Mouse (Mus musculus): ENCODE results near the gene Hip1r. TPM values are rescaled to one million over a fixed set of nuclear protein-coding genes. Genes with fewer than 3 reads are reported as not detected.
A peak's percentile ranks its signal among the peaks of the same experiment; 100 is the strongest.

Gene Hip1r
- polyA plus RNA-seq, 1 experiment from 2014 or later: 22.4 TPM

DNA sequence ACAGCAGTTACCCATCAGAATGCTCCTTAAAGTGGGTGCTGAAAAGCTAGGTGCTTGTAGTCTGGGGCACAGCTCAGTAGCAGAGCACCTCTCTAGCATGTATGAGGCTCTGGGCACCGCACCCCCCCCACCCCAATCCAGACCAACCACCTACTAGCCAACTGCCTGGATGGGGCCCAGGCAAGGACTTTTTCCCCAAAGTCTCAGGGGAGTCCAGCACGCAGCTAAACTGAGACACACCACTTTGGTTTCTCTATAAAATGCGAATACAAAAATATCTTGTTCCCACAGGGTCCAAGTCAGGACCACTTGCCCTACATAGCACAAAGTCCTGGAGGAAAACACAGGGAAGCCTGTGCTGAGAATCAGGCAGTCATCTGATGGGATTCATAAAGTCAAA, 40.8 kb downstream of the Hip1r start:
- Histone ChIP-seq H3K27me3 (ENCODE audit: control insufficient read depth, insufficient read depth, low read length) (no peaks in the 10 kb centered on the region), H3K27ac (peak overlapping the region; percentile 59), H3K9me3 (ENCODE audit: control insufficient read depth, low read length) (no peaks in the 10 kb centered on the region), H3K36me3 (replicated peaks; ENCODE audit: control insufficient read depth, insufficient read depth) (peaks cover 12% of the 10 kb centered on the region), H3K4me3 (replicated peaks; ENCODE audit: low read length) (no peak overlapping the region), H3K9ac (no peak overlapping the region), H3K4me2 (replicated peaks) (peak overlapping the region; percentile 18; the same call in 1 of the 2 replicates), H3K4me1 (replicated peaks; ENCODE audit: control insufficient read depth, insufficient read depth, low read length) (peaks cover 93% of the 10 kb centered on the region)
- WGBS: 59% methylated on average over 3 of the region's 3 CpGs
- DNase-seq (ENCODE audit: low spot score) (no peak), ATAC-seq (ENCODE audit: low FRiP score) (no peak)

DNA sequence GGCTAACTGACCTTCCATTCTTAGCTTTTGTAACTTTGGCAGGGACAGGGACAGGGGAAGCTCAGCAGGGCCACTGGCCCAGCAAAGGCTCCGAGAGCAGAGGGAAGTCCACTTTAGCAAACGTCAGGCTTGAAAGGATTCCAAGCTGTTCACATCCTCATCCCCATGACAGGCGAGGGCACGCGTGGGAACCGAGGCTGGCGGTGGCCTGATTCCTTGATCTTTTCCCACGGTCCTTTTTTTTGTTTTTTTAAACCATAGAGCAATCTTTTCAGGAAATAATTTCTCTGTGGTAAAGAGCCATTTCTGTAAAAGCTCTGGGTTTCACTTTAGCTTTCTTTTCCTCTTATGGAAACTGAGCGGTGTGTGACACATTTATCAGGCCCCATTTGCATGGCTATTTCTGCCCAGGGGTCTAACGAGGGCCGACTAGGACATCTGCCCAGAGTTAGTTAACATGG, 41.4 kb downstream of the Hip1r start:
- H3K27ac ChIP-seq: peak overlapping the region; percentile 59

DNA sequence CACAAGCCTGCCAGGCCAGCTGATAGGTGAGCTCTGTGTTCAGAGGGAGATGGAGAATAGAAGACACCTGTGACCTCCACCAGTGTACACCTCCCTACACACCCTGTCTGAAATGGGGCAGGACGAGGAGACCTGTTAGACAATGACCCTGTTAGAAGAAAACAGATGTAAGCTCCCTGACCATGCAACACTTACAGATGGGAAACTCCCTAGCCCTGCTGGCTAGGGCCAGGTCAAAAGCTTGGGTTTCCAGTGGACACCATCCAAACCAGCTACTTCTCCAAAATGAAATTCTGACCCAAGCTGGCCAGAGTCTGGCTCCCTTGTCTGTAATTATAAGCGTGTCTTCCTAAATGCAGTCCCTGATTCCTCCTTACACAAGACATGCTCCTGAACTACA, 42.3 kb downstream of the Hip1r start:
- H3K4me3 ChIP-seq (replicated peaks; ENCODE audit: low read length): no peak overlapping the region
- H3K27ac ChIP-seq: peak overlapping the region; percentile 9; the same call in 1 of the 2 replicates
- no peaks in the 10 kb centered on the region for H3K36me3 ChIP-seq (replicated peaks; ENCODE audit: control insufficient read depth, insufficient read depth)
- no peak overlapping the region for H3K4me2 ChIP-seq (replicated peaks)
- H3K4me1 ChIP-seq (replicated peaks; ENCODE audit: control insufficient read depth, insufficient read depth, low read length): peaks cover 90% of the 10 kb centered on the region
- no peak for DNase-seq (ENCODE audit: low spot score)
- H3K27me3 ChIP-seq (ENCODE audit: control insufficient read depth, insufficient read depth, low read length): no peaks in the 10 kb centered on the region
- 84% methylated on average over 2 of the region's 2 CpGs for WGBS
- ATAC-seq (ENCODE audit: low FRiP score): no peak
- H3K9ac ChIP-seq: no peak overlapping the region
- no peaks in the 10 kb centered on the region for H3K9me3 ChIP-seq (ENCODE audit: control insufficient read depth, low read length)

More for the DNA sequence above, 41.4 kb downstream of the Hip1r start:
- no peak for DNase-seq (ENCODE audit: low spot score)
- H3K9ac ChIP-seq: no peak overlapping the region
- peaks cover 7% of the 10 kb centered on the region for H3K36me3 ChIP-seq (replicated peaks; ENCODE audit: control insufficient read depth, insufficient read depth)
- H3K9me3 ChIP-seq (ENCODE audit: control insufficient read depth, low read length): no peaks in the 10 kb centered on the region
- H3K4me1 ChIP-seq (replicated peaks; ENCODE audit: control insufficient read depth, insufficient read depth, low read length): peaks cover 97% of the 10 kb centered on the region
- 7% methylated on average over 11 of the region's 11 CpGs for WGBS
- H3K4me2 ChIP-seq (replicated peaks): peak overlapping the region; percentile 18; the same call in 1 of the 2 replicates
- no peaks in the 10 kb centered on the region for H3K27me3 ChIP-seq (ENCODE audit: control insufficient read depth, insufficient read depth, low read length)
- no peak overlapping the region for H3K4me3 ChIP-seq (replicated peaks; ENCODE audit: low read length)
- ATAC-seq (ENCODE audit: low FRiP score): no peak

DNA sequence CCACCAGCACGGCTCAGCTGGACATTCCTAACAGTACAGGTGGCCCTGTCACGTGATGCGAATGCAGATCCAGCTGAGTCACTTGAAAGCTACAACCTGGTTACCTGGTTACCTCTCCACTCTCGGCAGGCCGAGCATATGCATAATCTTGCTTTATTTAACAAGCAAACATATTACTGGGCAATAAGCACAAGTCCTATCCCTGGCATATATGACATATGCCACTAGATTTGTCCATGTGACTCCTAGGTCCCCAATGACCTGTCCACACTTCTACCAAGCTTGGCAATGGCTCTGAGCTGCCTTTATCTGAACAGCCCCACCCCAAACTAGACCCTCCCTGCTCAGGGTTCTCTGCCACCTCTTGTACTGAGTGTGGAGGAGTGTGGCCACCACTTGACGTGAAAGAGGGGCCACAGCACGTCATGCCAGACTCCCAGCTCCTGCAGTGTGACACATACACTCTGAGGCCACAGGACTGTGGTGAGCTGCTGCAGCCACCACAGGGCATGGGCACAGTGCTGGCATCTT, 42.9 kb downstream of the Hip1r start:
- H3K4me2 ChIP-seq (replicated peaks): no peak overlapping the region
- no peak overlapping the region for H3K27ac ChIP-seq
- no peak overlapping the region for H3K4me3 ChIP-seq (replicated peaks; ENCODE audit: low read length)
- H3K9me3 ChIP-seq (ENCODE audit: control insufficient read depth, low read length): no peaks in the 10 kb centered on the region
- no peak for DNase-seq (ENCODE audit: low spot score)
- ATAC-seq (ENCODE audit: low FRiP score): no peak
- peaks cover 84% of the 10 kb centered on the region for H3K4me1 ChIP-seq (replicated peaks; ENCODE audit: control insufficient read depth, insufficient read depth, low read length)
- H3K27me3 ChIP-seq (ENCODE audit: control insufficient read depth, insufficient read depth, low read length): no peaks in the 10 kb centered on the region
- WGBS: 77% methylated on average over 7 of the region's 7 CpGs
- H3K36me3 ChIP-seq (replicated peaks; ENCODE audit: control insufficient read depth, insufficient read depth): no peaks in the 10 kb centered on the region
- H3K9ac ChIP-seq: no peak overlapping the region

DNA sequence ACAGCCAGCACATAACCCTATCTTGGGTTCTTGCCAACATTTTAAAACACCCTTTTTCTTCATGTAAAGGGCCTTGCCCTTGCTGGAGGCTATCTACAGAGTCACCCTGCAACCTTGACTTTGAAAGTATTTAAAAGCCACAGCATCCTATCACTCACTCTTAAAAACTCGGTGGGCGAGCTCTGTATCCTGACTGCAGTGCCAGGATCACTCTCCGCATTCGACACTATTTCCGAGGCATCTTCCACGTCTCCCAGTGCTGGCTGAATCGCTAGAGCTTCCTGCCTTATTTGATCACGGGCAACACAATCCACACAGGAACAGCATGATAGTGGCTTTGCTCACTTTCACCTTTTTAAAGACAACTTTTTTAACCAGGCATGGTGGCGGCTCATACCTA, 44.5 kb downstream of the Hip1r start:
- peaks cover 68% of the 10 kb centered on the region for H3K4me1 ChIP-seq (replicated peaks; ENCODE audit: control insufficient read depth, insufficient read depth, low read length)
- H3K27me3 ChIP-seq (ENCODE audit: control insufficient read depth, insufficient read depth, low read length): no peaks in the 10 kb centered on the region
- H3K9ac ChIP-seq: no peak overlapping the region
- DNase-seq (ENCODE audit: low spot score) (no peak), ATAC-seq (ENCODE audit: low FRiP score) (no peak)
- no peaks in the 10 kb centered on the region for H3K36me3 ChIP-seq (replicated peaks; ENCODE audit: control insufficient read depth, insufficient read depth)
- no peaks in the 10 kb centered on the region for H3K9me3 ChIP-seq (ENCODE audit: control insufficient read depth, low read length)
- WGBS: 80% methylated on average over 9 of the region's 9 CpGs
- H3K4me3 ChIP-seq (replicated peaks; ENCODE audit: low read length): no peak overlapping the region
- H3K27ac ChIP-seq: no peak overlapping the region
- no peak overlapping the region for H3K4me2 ChIP-seq (replicated peaks)

DNA sequence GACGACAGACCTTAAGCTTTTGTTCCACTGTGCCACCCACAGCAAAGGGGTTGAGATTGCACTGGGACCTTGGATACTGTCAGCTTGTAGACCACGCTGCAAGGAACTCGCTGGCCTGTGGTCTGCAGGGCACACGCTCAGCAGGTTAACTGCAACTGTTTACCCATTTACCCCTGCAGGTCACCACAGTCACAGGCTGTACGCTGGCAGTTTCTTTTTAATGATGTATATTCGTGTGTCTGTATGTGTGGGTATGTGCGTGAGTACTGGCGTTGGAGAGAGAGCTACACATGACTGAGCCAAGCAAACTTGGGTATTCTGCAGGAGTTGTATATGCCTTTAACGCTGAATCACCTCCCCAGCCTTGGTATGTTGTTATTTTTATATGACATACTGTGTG, 45.2 kb downstream of the Hip1r start:
- no peak overlapping the region for H3K4me2 ChIP-seq (replicated peaks)
- no peak overlapping the region for H3K9ac ChIP-seq
- no peaks in the 10 kb centered on the region for H3K27me3 ChIP-seq (ENCODE audit: control insufficient read depth, insufficient read depth, low read length)
- no peaks in the 10 kb centered on the region for H3K36me3 ChIP-seq (replicated peaks; ENCODE audit: control insufficient read depth, insufficient read depth)
- 81% methylated on average over 9 of the region's 9 CpGs for WGBS
- H3K4me3 ChIP-seq (replicated peaks; ENCODE audit: low read length): no peak overlapping the region
- no peak overlapping the region for H3K27ac ChIP-seq
- ATAC-seq (ENCODE audit: low FRiP score) (no peak), DNase-seq (ENCODE audit: low spot score) (no peak)
- H3K9me3 ChIP-seq (ENCODE audit: control insufficient read depth, low read length): no peaks in the 10 kb centered on the region
- peaks cover 61% of the 10 kb centered on the region for H3K4me1 ChIP-seq (replicated peaks; ENCODE audit: control insufficient read depth, insufficient read depth, low read length)

DNA sequence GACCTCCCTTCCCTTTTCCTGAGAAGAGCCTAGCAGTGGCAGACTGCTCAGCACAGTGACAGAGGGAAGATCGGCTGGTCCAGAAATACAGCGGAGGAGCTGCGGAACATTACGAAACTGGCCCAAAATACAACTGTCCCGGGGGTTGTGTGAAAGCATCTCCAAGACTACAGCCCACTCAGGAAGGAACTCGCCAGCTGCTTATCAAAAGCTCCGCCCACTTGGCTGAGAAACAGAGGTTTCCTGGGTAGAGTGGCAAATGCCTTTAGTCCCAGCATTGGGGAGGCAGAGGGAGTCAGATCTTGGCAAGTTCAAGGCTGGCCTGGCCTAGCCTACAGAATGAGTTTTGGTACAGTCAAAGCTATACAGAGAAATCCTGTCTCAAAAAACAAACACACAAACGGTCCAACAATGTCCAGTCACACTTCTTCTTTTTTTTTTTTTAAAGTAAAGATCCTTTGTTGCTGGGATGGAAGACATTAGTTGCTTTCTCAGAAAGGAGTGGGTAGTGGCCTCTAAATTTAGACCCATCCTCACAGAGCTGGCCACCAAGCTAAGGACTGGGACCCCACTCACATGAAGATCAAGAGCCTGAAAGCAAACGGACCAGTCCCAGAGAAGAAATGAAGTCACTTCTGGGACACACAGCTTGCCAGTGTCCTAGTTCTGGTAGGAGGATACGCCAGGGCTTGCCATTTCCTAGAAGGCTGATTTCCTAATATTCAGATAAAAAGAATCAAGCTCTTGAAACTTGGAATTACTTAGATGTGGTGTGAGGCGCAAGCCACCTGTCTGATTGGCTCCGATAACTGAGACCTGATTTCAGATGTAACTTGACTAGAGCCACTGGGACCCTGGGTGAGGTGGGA, 46.2 kb downstream of the Hip1r start:
- ATAC-seq (ENCODE audit: low FRiP score): peak; percentile 56; the same call in 1 of the 2 replicates
- Histone ChIP-seq H3K4me2 (replicated peaks) (no peak overlapping the region), H3K9ac (no peak overlapping the region), H3K27ac (peak overlapping the region; percentile 22; the same call in 1 of the 2 replicates), H3K27me3 (ENCODE audit: control insufficient read depth, insufficient read depth, low read length) (no peaks in the 10 kb centered on the region), H3K4me1 (replicated peaks; ENCODE audit: control insufficient read depth, insufficient read depth, low read length) (peaks cover 54% of the 10 kb centered on the region), H3K36me3 (replicated peaks; ENCODE audit: control insufficient read depth, insufficient read depth) (no peaks in the 10 kb centered on the region), H3K4me3 (replicated peaks; ENCODE audit: low read length) (no peak overlapping the region), H3K9me3 (ENCODE audit: control insufficient read depth, low read length) (no peaks in the 10 kb centered on the region)
- peak; percentile 57 for DNase-seq (ENCODE audit: low spot score)
- 67% methylated on average over 12 of the region's 12 CpGs for WGBS

DNA sequence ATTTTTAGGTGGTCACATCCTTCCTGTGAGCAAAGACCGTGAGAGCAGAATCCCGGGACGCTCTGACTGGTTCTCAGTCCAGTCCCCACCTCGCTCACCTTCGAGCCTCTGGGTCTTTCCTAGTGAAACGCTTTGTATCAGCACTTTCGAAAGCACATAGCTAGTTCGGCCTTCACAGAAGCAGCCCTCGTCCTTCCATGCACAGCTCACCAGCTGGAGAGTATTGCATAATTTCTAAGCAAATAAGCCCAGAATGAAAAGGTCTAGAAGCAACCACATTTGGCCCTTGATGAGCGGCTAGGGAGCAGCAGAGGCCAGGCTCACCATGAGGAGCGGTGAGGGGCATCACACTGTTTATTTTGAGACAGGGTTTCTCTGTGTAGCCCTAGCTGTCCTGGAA, 47.7 kb downstream of the Hip1r start:
- Histone ChIP-seq H3K4me3 (replicated peaks; ENCODE audit: low read length) (no peak overlapping the region), H3K4me1 (replicated peaks; ENCODE audit: control insufficient read depth, insufficient read depth, low read length) (peaks cover 57% of the 10 kb centered on the region), H3K9me3 (ENCODE audit: control insufficient read depth, low read length) (no peaks in the 10 kb centered on the region), H3K9ac (no peak overlapping the region), H3K4me2 (replicated peaks) (no peak overlapping the region), H3K27me3 (ENCODE audit: control insufficient read depth, insufficient read depth, low read length) (no peaks in the 10 kb centered on the region), H3K36me3 (replicated peaks; ENCODE audit: control insufficient read depth, insufficient read depth) (no peaks in the 10 kb centered on the region), H3K27ac (no peak overlapping the region)
- DNase-seq (ENCODE audit: low spot score): no peak
- WGBS: 91% methylated on average over 11 of the region's 11 CpGs
- no peak for ATAC-seq (ENCODE audit: low FRiP score)

DNA sequence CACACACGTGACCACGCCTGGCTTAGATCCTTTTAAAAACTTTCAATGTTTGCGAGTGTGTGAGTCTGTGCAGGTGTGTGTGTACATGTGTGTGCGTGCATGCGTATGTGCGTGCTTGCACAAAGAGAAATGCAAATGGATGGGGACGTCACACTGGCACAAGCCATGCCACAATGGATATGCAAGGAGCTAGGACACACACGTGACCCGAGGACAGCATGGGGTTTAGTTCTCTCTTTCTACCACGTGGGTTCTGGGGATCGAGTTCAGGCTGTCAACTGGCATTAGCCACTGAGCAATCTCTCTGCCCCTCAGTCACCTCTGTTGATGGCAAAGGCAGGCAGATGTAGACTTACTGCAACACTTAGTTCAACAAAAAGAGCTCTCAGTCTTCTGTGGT, 48.3 kb downstream of the Hip1r start:
- no peak for ATAC-seq (ENCODE audit: low FRiP score)
- no peaks in the 10 kb centered on the region for H3K36me3 ChIP-seq (replicated peaks; ENCODE audit: control insufficient read depth, insufficient read depth)
- no peaks in the 10 kb centered on the region for H3K9me3 ChIP-seq (ENCODE audit: control insufficient read depth, low read length)
- peaks cover 57% of the 10 kb centered on the region for H3K4me1 ChIP-seq (replicated peaks; ENCODE audit: control insufficient read depth, insufficient read depth, low read length)
- 83% methylated on average over 11 of the region's 11 CpGs for WGBS
- no peak overlapping the region for H3K4me2 ChIP-seq (replicated peaks)
- H3K27ac ChIP-seq: no peak overlapping the region
- H3K27me3 ChIP-seq (ENCODE audit: control insufficient read depth, insufficient read depth, low read length): no peaks in the 10 kb centered on the region
- H3K4me3 ChIP-seq (replicated peaks; ENCODE audit: low read length): no peak overlapping the region
- H3K9ac ChIP-seq: no peak overlapping the region
- no peak for DNase-seq (ENCODE audit: low spot score)
